Mouse (Mus musculus) bone marrow macrophage, adult 2 months (primary cell): ENCODE results near the gene Ntrk2.

Experiments
- CTCF ChIP-seq: IDR thresholded peaks from 2 replicates; pipeline ENCODE4 v1.5.1; 2012; ENCODE audit warnings: low read depth, mild to moderate bottlenecking, low read length, moderate library complexity
- POLR2A ChIP-seq: IDR thresholded peaks from 2 replicates; pipeline ENCODE4 v1.6.1; 2012; ENCODE audit warnings: mild to moderate bottlenecking, low read depth, low read length, borderline replicate concordance

DNA sequence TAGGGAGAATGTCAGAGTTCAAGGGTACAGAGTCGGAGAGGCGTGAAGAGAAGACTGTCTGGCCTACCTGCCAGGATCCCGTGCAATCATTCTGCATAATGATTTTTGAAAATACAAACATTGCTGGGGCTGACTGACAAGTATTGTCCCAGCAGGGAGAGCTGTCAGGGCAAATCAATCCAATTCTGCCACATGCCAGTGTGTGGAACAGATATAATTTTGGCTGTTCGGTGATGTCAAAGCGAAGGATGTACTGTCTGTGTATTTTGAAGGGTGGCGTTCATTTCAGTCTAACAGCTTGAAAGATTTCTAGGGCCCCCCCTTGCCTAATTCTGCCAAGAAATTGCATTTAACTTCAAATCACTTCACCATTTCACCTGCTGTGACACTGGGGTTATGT, 224.2 kb downstream of the Ntrk2 start:
- TF ChIP-seq POLR2A (no peak), CTCF (no peak)
